Mouse (Mus musculus) forebrain, embryonic 12.5 days (tissue): Measurements from ENCODE around the gene Dcps. TPM values are rescaled to one million over a fixed set of nuclear protein-coding genes. Genes with fewer than 3 reads are reported as not detected.
"Not testable (repeated sequence)": the region's sequence is repeated elsewhere in the genome, so short reads cannot be mapped to it uniquely, and the experiment has no call there.

Experiments
- ATAC-seq: fragments of 200-750 bp; cut with Nextera tagmentation; 2 replicates; pipeline ENCODE4 v1.8.0; 2017; ENCODE audit warnings: moderate TSS enrichment; ENCODE audit not compliant: low FRiP score
- H3K27ac ChIP-seq: fragments of 300-500 bp; sonication (generic); 2 replicates; pipeline ENCODE4 v1.5.1; 2016; ENCODE audit warnings: mild to moderate bottlenecking
- H3K27me3 ChIP-seq: fragments of 300-500 bp; sonication (generic); 2 replicates; pipeline ENCODE4 v1.6.1; 2016; ENCODE audit warnings: mild to moderate bottlenecking
- H3K36me3 ChIP-seq: fragments of 300-500 bp; sonication (generic); replicated peaks from 2 replicates; pipeline ENCODE4 v1.6.1; 2016; ENCODE audit warnings: mild to moderate bottlenecking
- H3K4me1 ChIP-seq: fragments of 300-500 bp; sonication (generic); 2 replicates; pipeline ENCODE4 v1.6.1; 2016
- H3K4me2 ChIP-seq: fragments of 300-500 bp; sonication (generic); 2 replicates; pipeline ENCODE4 v1.6.1; 2016; ENCODE audit warnings: mild to moderate bottlenecking, moderate library complexity
- H3K4me3 ChIP-seq: fragments of 300-500 bp; sonication (generic); replicated peaks from 2 replicates; pipeline ENCODE4 v1.5.1; 2016; ENCODE audit warnings: mild to moderate bottlenecking
- H3K9ac ChIP-seq: fragments of 300-500 bp; sonication (generic); 2 replicates; pipeline ENCODE4 v1.6.1; 2016; ENCODE audit warnings: mild to moderate bottlenecking
- H3K9me3 ChIP-seq: fragments of 300-500 bp; sonication (generic); 2 replicates; pipeline ENCODE4 v1.6.1; 2016
- WGBS: fragments of 180-500 bp; shearing (Covaris S2); methylation state at CpG from one replicate; pipeline ENCODE4 v1.1.7; 2016; 5-methylcytosine and 5-hydroxymethylcytosine counted together
- polyA plus RNA-seq: library from polyadenylated mRNA; unstranded; fragments of >200 nt; fragmentation: Nextera tagmentation; extraction: Ambion mirVana; gene quantifications from 2 replicates; pipeline ENCODE4 v1.2.1, GENCODE M21; 2016

Dcps gene
- polyA plus RNA-seq, 1 experiment from 2014 or later = 90.1 TPM

DNA sequence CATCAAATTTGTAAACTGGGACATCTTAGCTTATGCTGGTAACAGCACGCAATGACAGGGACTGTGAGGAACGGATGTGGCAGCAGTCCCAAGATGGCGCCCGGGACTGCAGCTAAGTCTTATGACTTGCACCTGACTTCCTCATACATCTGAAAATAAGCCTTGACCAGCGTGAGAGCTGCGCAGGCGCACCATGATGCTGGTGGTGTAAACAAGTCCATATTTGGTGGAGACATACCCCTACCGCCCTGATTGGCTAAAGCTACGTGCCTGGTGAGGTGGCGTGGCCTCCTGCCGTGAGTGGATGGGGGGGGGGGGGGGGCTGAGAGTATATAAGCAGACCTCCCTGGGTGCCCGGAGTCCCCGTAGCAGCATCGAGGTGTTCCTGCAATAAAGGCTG is 28.6 kb downstream of the Dcps start:
- H3K4me2 ChIP-seq, H3K27me3 ChIP-seq, ATAC-seq, H3K36me3 ChIP-seq, H3K9ac ChIP-seq, H3K4me1 ChIP-seq, H3K9me3 ChIP-seq, H3K4me3 ChIP-seq, H3K27ac ChIP-seq: not testable (repeated sequence)
- WGBS = 97% methylated on average over 14 of the region's 14 CpGs

DNA sequence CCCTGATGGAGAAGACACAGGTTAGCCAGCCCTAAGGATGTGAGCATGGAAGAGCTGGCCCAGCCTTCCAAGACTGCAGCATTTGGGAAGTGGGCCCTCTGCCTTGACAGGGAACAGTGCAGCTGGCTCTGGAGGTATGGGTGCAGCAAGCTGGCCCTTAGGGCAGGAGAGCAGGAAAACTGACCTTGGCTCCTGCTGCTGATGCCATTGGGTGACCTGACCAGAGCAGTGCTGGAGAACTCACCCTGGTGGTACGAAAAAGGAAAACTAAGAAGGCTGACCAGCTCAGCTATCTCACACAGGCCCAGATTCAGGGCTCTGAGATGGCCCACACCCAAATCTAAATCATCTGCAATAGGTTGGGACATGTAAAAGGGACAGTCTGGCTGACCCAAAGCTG is 30.0 kb downstream of the Dcps start:
- H3K4me2 ChIP-seq = no peak overlapping the region
- no peaks in the 10 kb centered on the region for H3K4me1 ChIP-seq
- H3K9ac ChIP-seq = no peak overlapping the region
- H3K9me3 ChIP-seq = no peaks in the 10 kb centered on the region
- H3K27ac ChIP-seq = no peak overlapping the region
- WGBS = 92% methylated on average over 1 of the region's 1 CpGs
- no peak overlapping the region for H3K4me3 ChIP-seq
- ATAC-seq = no peak
- H3K27me3 ChIP-seq = no peaks in the 10 kb centered on the region
- no peaks in the 10 kb centered on the region for H3K36me3 ChIP-seq

DNA sequence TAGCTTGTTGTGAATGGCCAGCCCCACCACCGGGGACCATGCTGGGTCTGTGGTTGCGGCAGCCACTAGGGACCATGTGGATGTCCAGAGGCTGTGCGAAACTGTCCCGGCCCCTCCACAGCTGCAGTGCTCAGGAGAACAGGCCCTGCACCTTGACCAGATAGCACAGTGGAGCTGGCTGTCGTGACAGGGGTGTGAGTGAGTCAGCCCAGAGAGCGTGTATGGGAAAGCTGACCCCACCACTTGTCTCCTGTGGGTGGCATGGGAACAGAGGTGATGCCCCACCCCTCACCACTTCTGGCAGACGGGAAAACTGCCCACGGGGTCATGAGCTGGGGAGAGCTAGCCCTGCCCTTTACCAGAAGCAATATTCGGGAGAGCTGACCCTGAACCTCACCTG is 30.7 kb downstream of the Dcps start:
- Histone ChIP-seq H3K4me2 (no peak overlapping the region), H3K27me3 (no peaks in the 10 kb centered on the region), H3K4me1 (no peaks in the 10 kb centered on the region), H3K9me3 (no peaks in the 10 kb centered on the region), H3K4me3 (no peak overlapping the region), H3K27ac (no peak overlapping the region), H3K9ac (no peak overlapping the region), H3K36me3 (no peaks in the 10 kb centered on the region)
- ATAC-seq = 0 out of 2 replicates have a peak, but pooled peaks have one; percentile 36
- 88% methylated on average over 9 of the region's 9 CpGs for WGBS

DNA sequence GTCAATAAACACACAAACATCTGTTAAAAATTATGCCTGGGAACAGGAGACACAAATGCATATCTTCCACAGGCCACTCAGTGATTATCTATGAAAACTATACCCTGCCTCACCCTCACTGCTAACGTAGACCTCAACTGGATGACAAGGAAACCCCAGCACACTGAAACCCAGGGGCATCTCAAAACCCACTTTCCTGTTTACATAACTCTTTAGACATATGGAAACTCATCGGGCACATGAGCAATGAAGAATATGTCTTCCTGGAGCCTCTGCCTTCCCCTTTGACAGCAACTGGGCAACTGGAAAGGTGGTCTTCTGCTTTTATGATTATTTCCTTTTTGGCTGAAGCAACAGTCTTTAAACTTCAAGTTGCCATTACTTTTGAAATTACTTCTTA is 33.6 kb downstream of the Dcps start:
- H3K4me2 ChIP-seq = no peak overlapping the region
- no peaks in the 10 kb centered on the region for H3K9me3 ChIP-seq
- H3K4me3 ChIP-seq = no peak overlapping the region
- no peak overlapping the region for H3K9ac ChIP-seq
- no peak for ATAC-seq
- H3K4me1 ChIP-seq = no peaks in the 10 kb centered on the region
- H3K36me3 ChIP-seq = no peaks in the 10 kb centered on the region
- H3K27me3 ChIP-seq = no peaks in the 10 kb centered on the region
- 82% methylated on average over 2 of the region's 2 CpGs for WGBS
- no peak overlapping the region for H3K27ac ChIP-seq

DNA sequence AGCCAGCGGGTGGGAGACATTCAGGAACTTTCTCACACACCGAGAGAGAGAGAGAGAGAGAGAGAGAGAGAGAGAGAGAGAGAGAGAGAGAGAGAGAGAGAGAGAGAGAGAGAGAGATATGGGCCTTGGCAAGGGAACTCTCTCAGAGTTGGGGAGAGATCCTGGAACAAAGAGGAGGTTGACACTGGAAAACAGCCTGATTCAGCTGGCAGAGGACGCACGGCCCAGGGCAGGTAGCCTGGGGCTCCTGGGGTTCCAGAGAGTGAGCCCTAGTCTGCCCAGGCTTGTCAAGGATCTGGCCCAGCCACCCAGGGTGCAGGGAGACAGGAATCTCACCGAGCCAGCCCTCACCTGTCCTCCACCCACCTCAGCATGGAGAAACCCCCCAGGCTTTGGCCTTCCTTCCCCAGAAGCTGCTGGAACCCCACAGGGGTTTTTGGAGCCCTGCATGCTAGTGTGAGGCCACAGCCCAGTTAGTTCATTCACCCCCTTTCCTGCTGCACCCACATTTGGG is 36.6 kb downstream of the Dcps start:
- Histone ChIP-seq H3K27me3 (no peaks in the 10 kb centered on the region), H3K36me3 (0 out of 2 replicates have a peak, but pooled peaks cover 2% of the 10 kb centered on the region), H3K4me1 (no peaks in the 10 kb centered on the region), H3K4me2 (no peak overlapping the region), H3K4me3 (no peak overlapping the region), H3K9me3 (no peaks in the 10 kb centered on the region), H3K27ac (no peak overlapping the region), H3K9ac (no peak overlapping the region)
- ATAC-seq = no peak
- 79% methylated on average over 4 of the region's 5 CpGs for WGBS

DNA sequence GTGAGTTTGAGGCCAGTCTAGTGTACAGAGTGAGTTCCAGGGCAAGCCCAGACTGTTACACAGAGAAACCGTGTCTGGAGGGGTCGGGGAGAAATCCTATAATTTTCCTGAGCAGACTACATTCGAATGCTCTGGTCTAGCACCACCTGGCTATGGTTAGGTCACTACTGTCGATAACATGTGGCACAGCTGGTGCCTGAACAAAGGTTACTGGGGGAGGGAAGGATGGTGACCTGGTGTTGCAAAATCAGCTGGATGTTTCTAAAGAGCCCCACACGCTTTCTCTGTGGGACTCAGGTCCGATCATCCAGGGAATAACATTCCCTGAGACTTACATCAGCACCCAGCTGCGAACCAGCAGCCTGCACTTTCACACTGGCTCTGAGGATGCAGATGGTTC is 37.8 kb downstream of the Dcps start:
- WGBS = 75% methylated on average over 7 of the region's 7 CpGs
- H3K27ac ChIP-seq = no peak overlapping the region
- H3K36me3 ChIP-seq = 0 out of 2 replicates have a peak, but pooled peaks cover 5% of the 10 kb centered on the region
- no peaks in the 10 kb centered on the region for H3K4me1 ChIP-seq
- H3K9ac ChIP-seq = no peak overlapping the region
- no peaks in the 10 kb centered on the region for H3K9me3 ChIP-seq
- ATAC-seq = no peak
- H3K4me2 ChIP-seq = no peak overlapping the region
- H3K4me3 ChIP-seq = no peak overlapping the region
- H3K27me3 ChIP-seq = no peaks in the 10 kb centered on the region

DNA sequence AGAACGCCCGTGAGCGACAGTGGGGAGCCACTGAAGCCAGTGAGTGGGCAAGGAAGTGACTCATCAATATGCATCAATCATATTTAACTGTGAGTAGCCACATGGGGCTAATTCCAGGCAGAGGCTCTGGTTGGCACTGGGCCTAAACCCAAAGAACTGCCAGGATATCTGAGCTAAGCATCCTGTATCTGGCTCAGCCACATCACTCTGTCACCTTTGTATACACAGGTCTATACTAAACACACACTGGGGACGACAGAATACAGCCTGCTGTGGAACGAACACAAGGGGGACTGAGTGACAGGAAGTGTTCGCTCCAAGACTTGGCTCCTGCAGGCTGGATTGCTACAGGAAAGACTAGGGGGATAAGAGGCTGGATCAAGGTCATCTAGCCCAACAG is 40.3 kb downstream of the Dcps start:
- Histone ChIP-seq H3K4me3 (no peak overlapping the region), H3K27me3 (no peaks in the 10 kb centered on the region), H3K9ac (no peak overlapping the region), H3K4me2 (no peak overlapping the region), H3K36me3 (0 out of 2 replicates have a peak, but pooled peaks cover 5% of the 10 kb centered on the region), H3K4me1 (no peaks in the 10 kb centered on the region), H3K27ac (no peak overlapping the region), H3K9me3 (no peaks in the 10 kb centered on the region)
- 82% methylated on average over 6 of the region's 6 CpGs for WGBS
- no peak for ATAC-seq

DNA sequence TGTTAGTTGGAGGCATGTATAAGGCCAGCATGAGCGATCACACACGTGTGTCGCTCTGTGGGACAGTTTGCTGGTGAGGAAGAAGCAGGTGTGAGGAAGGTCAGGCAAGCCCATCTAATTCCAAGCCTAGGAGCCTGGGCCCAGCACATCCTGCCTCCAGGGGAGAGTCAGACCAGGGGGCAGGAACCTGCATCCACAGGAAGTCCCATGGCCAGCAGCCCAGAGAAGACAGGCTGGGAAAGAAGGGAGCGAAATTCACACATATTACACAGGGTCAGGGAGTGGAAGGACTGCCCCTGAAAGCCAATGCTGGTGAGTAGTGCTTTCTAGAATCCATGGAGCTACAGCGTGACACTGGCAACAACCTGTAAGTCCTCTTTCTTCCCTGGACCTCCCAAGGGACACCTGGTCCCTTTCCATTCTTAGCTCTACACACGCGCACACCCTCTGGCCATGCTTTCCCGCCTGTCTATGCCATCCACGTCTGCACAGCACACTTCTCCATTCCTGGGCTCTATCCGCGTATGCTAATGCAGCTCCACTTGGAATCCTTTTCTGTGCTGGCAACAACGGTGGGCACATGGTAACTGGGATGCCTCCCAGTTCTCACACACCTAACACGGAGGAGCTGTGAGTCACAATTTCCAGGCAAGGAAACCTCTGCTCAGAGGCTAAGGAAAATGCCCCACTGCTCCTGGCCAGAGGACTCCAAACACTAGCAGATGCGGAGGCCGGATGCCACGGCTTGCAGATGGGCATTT is 44.0 kb downstream of the Dcps start:
- no peak overlapping the region for H3K4me2 ChIP-seq
- H3K27ac ChIP-seq = no peak overlapping the region
- H3K4me1 ChIP-seq = no peaks in the 10 kb centered on the region
- 89% methylated on average over 15 of the region's 16 CpGs for WGBS
- no peaks in the 10 kb centered on the region for H3K27me3 ChIP-seq
- H3K9ac ChIP-seq = no peak overlapping the region
- no peak overlapping the region for H3K4me3 ChIP-seq
- peaks cover 27% of the 10 kb centered on the region for H3K36me3 ChIP-seq
- no peaks in the 10 kb centered on the region for H3K9me3 ChIP-seq
- ATAC-seq = no peak

DNA sequence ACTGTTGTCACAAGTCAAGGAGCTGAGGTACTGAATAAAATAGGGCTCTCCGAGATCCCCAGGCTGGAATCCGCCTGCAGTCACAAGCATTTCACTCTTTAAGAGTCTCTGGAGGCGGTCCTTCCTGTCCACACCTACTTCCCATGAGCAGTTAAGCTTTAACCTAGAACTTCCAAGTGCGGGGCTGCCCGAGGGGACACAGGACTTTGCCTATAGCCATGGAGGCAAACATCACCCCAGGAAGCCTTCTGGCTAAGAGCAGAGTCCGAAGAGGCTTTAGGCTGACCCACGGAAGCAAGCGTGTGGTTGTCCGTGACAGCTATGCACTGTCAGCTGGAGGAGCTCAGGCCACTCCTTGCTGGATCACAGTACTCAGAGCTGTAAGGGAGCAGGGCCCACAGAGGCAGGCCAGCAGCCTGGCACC is 46.9 kb downstream of the Dcps start:
- no peak overlapping the region for H3K9ac ChIP-seq
- no peak overlapping the region for H3K4me3 ChIP-seq
- WGBS = 91% methylated on average over 9 of the region's 9 CpGs
- peaks cover 37% of the 10 kb centered on the region for H3K36me3 ChIP-seq
- no peak for ATAC-seq
- H3K27ac ChIP-seq = no peak overlapping the region
- no peaks in the 10 kb centered on the region for H3K9me3 ChIP-seq
- H3K4me1 ChIP-seq = no peaks in the 10 kb centered on the region
- no peaks in the 10 kb centered on the region for H3K27me3 ChIP-seq
- H3K4me2 ChIP-seq = no peak overlapping the region

DNA sequence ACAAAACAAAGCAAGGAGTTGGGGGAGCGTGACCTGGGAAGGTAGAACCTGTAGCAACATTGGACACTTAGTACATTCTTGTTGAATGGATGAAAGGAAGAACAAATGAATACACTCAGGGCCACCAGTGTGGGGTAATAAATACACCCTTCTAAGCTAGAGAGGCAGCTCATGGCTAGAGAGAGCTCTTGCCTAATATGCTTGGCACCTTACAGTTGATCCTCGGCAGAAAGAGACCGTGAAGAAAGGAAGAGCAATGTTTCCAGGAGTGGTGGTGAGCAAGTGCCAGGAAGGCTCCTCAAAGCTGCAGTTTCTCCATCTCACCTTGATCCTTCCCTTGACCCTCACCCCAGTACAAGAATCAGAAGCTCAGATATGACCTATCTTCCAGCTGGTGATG is 47.3 kb downstream of the Dcps start:
- no peak overlapping the region for H3K9ac ChIP-seq
- H3K27ac ChIP-seq = no peak overlapping the region
- H3K4me2 ChIP-seq = no peak overlapping the region
- H3K4me3 ChIP-seq = no peak overlapping the region
- no peak for ATAC-seq
- H3K9me3 ChIP-seq = no peaks in the 10 kb centered on the region
- no peaks in the 10 kb centered on the region for H3K4me1 ChIP-seq
- peaks cover 37% of the 10 kb centered on the region for H3K36me3 ChIP-seq
- no peaks in the 10 kb centered on the region for H3K27me3 ChIP-seq
- 84% methylated on average over 3 of the region's 3 CpGs for WGBS

DNA sequence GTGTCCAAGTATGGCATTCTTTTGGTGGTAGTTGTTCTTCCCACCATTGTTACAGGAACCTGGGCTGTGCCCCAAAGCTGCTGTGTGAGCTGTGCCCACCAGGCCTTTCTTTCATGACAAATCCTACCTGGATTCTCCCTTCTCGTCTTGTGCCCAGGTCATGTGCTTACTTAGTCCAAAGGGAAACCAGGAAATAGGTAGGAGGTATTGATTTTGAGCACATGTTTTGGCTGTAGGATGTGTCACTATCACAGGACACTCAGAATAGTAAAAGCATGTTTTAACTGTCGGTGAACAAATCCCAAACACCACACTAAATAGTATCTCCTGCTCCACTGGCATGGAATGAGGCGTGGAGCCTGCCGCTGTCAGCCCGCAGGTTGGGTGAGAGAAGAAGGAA is 48.3 kb downstream of the Dcps start:
- Histone ChIP-seq H3K9ac (no peak overlapping the region), H3K36me3 (peaks cover 41% of the 10 kb centered on the region)
- no peak for ATAC-seq

DNA sequence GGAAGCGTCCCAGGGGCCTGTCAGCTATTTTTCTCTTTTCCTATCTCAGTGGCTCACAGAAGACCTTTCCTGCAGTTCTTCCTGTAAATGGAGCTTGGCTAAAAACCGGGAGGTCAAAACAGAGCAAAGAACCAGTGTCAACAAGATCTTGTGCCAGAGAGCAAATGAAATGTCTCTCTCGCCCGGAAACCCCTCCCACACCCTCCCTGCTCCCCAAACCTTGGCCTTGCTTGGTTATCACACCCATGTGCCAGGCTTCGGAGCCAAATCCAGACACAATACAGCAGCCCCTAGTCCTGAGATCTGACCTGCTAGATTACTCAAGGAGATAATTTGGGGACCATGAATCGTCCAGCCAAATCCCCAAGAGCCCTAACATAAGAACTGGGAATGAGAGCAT is 48.7 kb downstream of the Dcps start:
- Histone ChIP-seq H3K9ac (no peak overlapping the region), H3K4me1 (no peaks in the 10 kb centered on the region), H3K27ac (no peak overlapping the region), H3K4me2 (no peak overlapping the region), H3K27me3 (no peaks in the 10 kb centered on the region), H3K9me3 (no peaks in the 10 kb centered on the region), H3K36me3 (peaks cover 41% of the 10 kb centered on the region), H3K4me3 (no peak overlapping the region)
- ATAC-seq = no peak
- 85% methylated on average over 6 of the region's 6 CpGs for WGBS

More for the DNA sequence above, 48.3 kb downstream of the Dcps start:
- H3K27me3 ChIP-seq = no peaks in the 10 kb centered on the region
- WGBS = 95% methylated on average over 5 of the region's 5 CpGs
- no peak overlapping the region for H3K4me3 ChIP-seq
- no peaks in the 10 kb centered on the region for H3K9me3 ChIP-seq
- no peak overlapping the region for H3K4me2 ChIP-seq
- H3K4me1 ChIP-seq = no peaks in the 10 kb centered on the region
- no peak overlapping the region for H3K27ac ChIP-seq

DNA sequence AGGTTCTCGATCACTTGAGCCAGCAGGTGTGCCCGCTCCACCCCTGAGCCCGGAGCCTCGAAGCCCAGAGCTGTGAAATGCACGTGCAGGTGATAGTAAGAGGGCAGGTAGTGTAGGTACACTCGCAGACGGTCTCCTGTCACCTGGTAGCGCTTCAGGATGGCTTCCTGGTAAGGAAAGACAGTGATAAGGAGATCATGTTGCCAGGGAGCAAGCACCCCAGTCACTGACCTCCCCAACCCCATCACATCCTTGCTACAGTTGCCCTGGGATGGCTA is 51.2 kb downstream of the Dcps start:
- no peak overlapping the region for H3K4me3 ChIP-seq
- WGBS = 91% methylated on average over 8 of the region's 8 CpGs
- no peak overlapping the region for H3K27ac ChIP-seq
- no peak overlapping the region for H3K9ac ChIP-seq
- no peak for ATAC-seq
- peaks cover 38% of the 10 kb centered on the region for H3K36me3 ChIP-seq
- no peaks in the 10 kb centered on the region for H3K27me3 ChIP-seq
- H3K4me1 ChIP-seq = no peaks in the 10 kb centered on the region
- H3K4me2 ChIP-seq = no peak overlapping the region
- H3K9me3 ChIP-seq = no peaks in the 10 kb centered on the region
